Mouse (Mus musculus): ENCODE data around the gene Tomm70a. TPM values are rescaled to one million over a fixed set of nuclear protein-coding genes. Genes with fewer than 3 reads are reported as not detected.
A peak's percentile ranks its signal among the peaks of the same experiment; 100 is the strongest.

Tomm70a gene
- polyA plus RNA-seq, 1 experiment from 2014 or later = 52.6 TPM

- no peaks in the 10 kb centered on the region for H3K27me3 ChIP-seq (replicated peaks; ENCODE audit: control insufficient read depth, insufficient read depth, low read length)
- ATAC-seq (ENCODE audit: low read depth) = no peak
- H3K4me2 ChIP-seq (ENCODE audit: low read depth, low read length) = no peak overlapping the region
- H3K9ac ChIP-seq (ENCODE audit: low read depth, low read length) = no peak overlapping the region
- H3K4me3 ChIP-seq (ENCODE audit: low read depth, low read length) = no peak overlapping the region
- H3K9me3 ChIP-seq (ENCODE audit: control insufficient read depth, low read length) = no peaks in the 10 kb centered on the region
- DNase-seq (ENCODE audit: low spot score) = no peak
- 0 out of 2 replicates have a peak, but pooled peaks cover 3% of the 10 kb centered on the region for H3K4me1 ChIP-seq (ENCODE audit: control insufficient read depth, insufficient read depth, low read length)
- peaks cover 45% of the 10 kb centered on the region for H3K36me3 ChIP-seq (ENCODE audit: control insufficient read depth, insufficient read depth, low read length)
- no peak overlapping the region for H3K27ac ChIP-seq (replicated peaks; ENCODE audit: low read depth, low read length)
- 86% methylated on average over 5 of the region's 5 CpGs for WGBS
Observed at GRCm38 (mm10) chr16:57162841-57163240, 41.3 kb downstream of the Tomm70a start.

GRCm38 (mm10) chr16:57163694-57164093 lies 42.2 kb downstream of the Tomm70a start:
- H3K9ac ChIP-seq (ENCODE audit: low read depth, low read length) = no peak overlapping the region
- DNase-seq (ENCODE audit: low spot score) (no peak), ATAC-seq (ENCODE audit: low read depth) (no peak)
- H3K27me3 ChIP-seq (replicated peaks; ENCODE audit: control insufficient read depth, insufficient read depth, low read length) = no peaks in the 10 kb centered on the region
- H3K9me3 ChIP-seq (ENCODE audit: control insufficient read depth, low read length) = no peaks in the 10 kb centered on the region
- H3K36me3 ChIP-seq (ENCODE audit: control insufficient read depth, insufficient read depth, low read length) = peaks cover 37% of the 10 kb centered on the region
- no peak overlapping the region for H3K4me3 ChIP-seq (ENCODE audit: low read depth, low read length)
- WGBS = 81% methylated on average over 1 of the region's 1 CpGs
- H3K4me2 ChIP-seq (ENCODE audit: low read depth, low read length) = no peak overlapping the region
- no peak overlapping the region for H3K27ac ChIP-seq (replicated peaks; ENCODE audit: low read depth, low read length)
- H3K4me1 ChIP-seq (ENCODE audit: control insufficient read depth, insufficient read depth, low read length) = 0 out of 2 replicates have a peak, but pooled peaks cover 3% of the 10 kb centered on the region

- WGBS = 98% methylated on average over 5 of the region's 5 CpGs
- H3K27me3 ChIP-seq (replicated peaks; ENCODE audit: control insufficient read depth, insufficient read depth, low read length) = no peaks in the 10 kb centered on the region
- H3K9ac ChIP-seq (ENCODE audit: low read depth, low read length) = no peak overlapping the region
- DNase-seq (ENCODE audit: low spot score) (no peak), ATAC-seq (ENCODE audit: low read depth) (no peak)
- H3K9me3 ChIP-seq (ENCODE audit: control insufficient read depth, low read length) = no peaks in the 10 kb centered on the region
- H3K4me2 ChIP-seq (ENCODE audit: low read depth, low read length) = no peak overlapping the region
- H3K36me3 ChIP-seq (ENCODE audit: control insufficient read depth, insufficient read depth, low read length) = peaks cover 43% of the 10 kb centered on the region
- no peak overlapping the region for H3K27ac ChIP-seq (replicated peaks; ENCODE audit: low read depth, low read length)
- H3K4me3 ChIP-seq (ENCODE audit: low read depth, low read length) = no peak overlapping the region
- H3K4me1 ChIP-seq (ENCODE audit: control insufficient read depth, insufficient read depth, low read length) = 0 out of 2 replicates have a peak, but pooled peaks cover 3% of the 10 kb centered on the region
Observed at GRCm38 (mm10) chr16:57165157-57165556, 43.7 kb downstream of the Tomm70a start.

GRCm38 (mm10) chr16:57166086-57166485 lies 44.6 kb downstream of the Tomm70a start:
- peak overlapping the region; percentile 88 for H3K4me3 ChIP-seq (ENCODE audit: low read depth, low read length)
- 80% methylated on average over 6 of the region's 6 CpGs for WGBS
- no peaks in the 10 kb centered on the region for H3K27me3 ChIP-seq (replicated peaks; ENCODE audit: control insufficient read depth, insufficient read depth, low read length)
- no peaks in the 10 kb centered on the region for H3K9me3 ChIP-seq (ENCODE audit: control insufficient read depth, low read length)
- peaks cover 46% of the 10 kb centered on the region for H3K36me3 ChIP-seq (ENCODE audit: control insufficient read depth, insufficient read depth, low read length)
- peak overlapping the region; percentile 72 for H3K4me2 ChIP-seq (ENCODE audit: low read depth, low read length)
- H3K9ac ChIP-seq (ENCODE audit: low read depth, low read length) = peak overlapping the region; percentile 93
- ATAC-seq (ENCODE audit: low read depth) (no peak), DNase-seq (ENCODE audit: low spot score) (no peak)
- H3K27ac ChIP-seq (replicated peaks; ENCODE audit: low read depth, low read length) = no peak overlapping the region
- H3K4me1 ChIP-seq (ENCODE audit: control insufficient read depth, insufficient read depth, low read length) = 0 out of 2 replicates have a peak, but pooled peaks cover 3% of the 10 kb centered on the region

- Histone ChIP-seq H3K4me3 (ENCODE audit: low read depth, low read length) (peak within 1 kb of the TSS; percentile 88), H3K27me3 (replicated peaks; ENCODE audit: control insufficient read depth, insufficient read depth, low read length) (no peaks in the 10 kb centered on the region), H3K36me3 (ENCODE audit: control insufficient read depth, insufficient read depth, low read length) (peaks cover 45% of the 10 kb centered on the region), H3K9me3 (ENCODE audit: control insufficient read depth, low read length) (no peaks in the 10 kb centered on the region), H3K9ac (ENCODE audit: low read depth, low read length) (peak within 1 kb of the TSS; percentile 93), H3K4me1 (ENCODE audit: control insufficient read depth, insufficient read depth, low read length) (0 out of 2 replicates have a peak, but pooled peaks cover 3% of the 10 kb centered on the region), H3K4me2 (ENCODE audit: low read depth, low read length) (peak within 1 kb of the TSS; percentile 72), H3K27ac (replicated peaks; ENCODE audit: low read depth, low read length) (peak within 1 kb of the TSS; percentile 87)
- DNase-seq (ENCODE audit: low spot score) (peak; percentile 94), ATAC-seq (ENCODE audit: low read depth) (peak; percentile 97)
- WGBS = under 1% methylated on average over 41 of the region's 58 CpGs
Observed at GRCm38 (mm10) chr16:57166611-57167513, 45.4 kb downstream of the Tomm70a start, which contains the start of gene Nit2. Gene Nit2, minus strand, starts transcription at chr16:57167341.

- Histone ChIP-seq H3K4me3 (ENCODE audit: low read depth, low read length) (peak overlapping the region; percentile 88), H3K9me3 (ENCODE audit: control insufficient read depth, low read length) (no peaks in the 10 kb centered on the region), H3K27me3 (replicated peaks; ENCODE audit: control insufficient read depth, insufficient read depth, low read length) (no peaks in the 10 kb centered on the region), H3K4me1 (ENCODE audit: control insufficient read depth, insufficient read depth, low read length) (0 out of 2 replicates have a peak, but pooled peaks cover 3% of the 10 kb centered on the region), H3K27ac (replicated peaks; ENCODE audit: low read depth, low read length) (peak overlapping the region; percentile 87; the same call in 1 of the 2 replicates), H3K9ac (ENCODE audit: low read depth, low read length) (peak overlapping the region; percentile 93), H3K4me2 (ENCODE audit: low read depth, low read length) (peak overlapping the region; percentile 72), H3K36me3 (ENCODE audit: control insufficient read depth, insufficient read depth, low read length) (peaks cover 48% of the 10 kb centered on the region)
- no peak; the same call in 1 of the 2 replicates for ATAC-seq (ENCODE audit: low read depth)
- 28% methylated on average over 5 of the region's 5 CpGs for WGBS
- DNase-seq (ENCODE audit: low spot score) = no peak
Observed at GRCm38 (mm10) chr16:57167514-57167912, 46.0 kb downstream of the Tomm70a start.

- Histone ChIP-seq H3K4me1 (ENCODE audit: control insufficient read depth, insufficient read depth, low read length) (0 out of 2 replicates have a peak, but pooled peaks cover 3% of the 10 kb centered on the region), H3K27me3 (replicated peaks; ENCODE audit: control insufficient read depth, insufficient read depth, low read length) (no peaks in the 10 kb centered on the region), H3K9me3 (ENCODE audit: control insufficient read depth, low read length) (no peaks in the 10 kb centered on the region), H3K27ac (replicated peaks; ENCODE audit: low read depth, low read length) (peak overlapping the region; percentile 87; the same call in 1 of the 2 replicates), H3K4me3 (ENCODE audit: low read depth, low read length) (no peak overlapping the region), H3K36me3 (ENCODE audit: control insufficient read depth, insufficient read depth, low read length) (peaks cover 47% of the 10 kb centered on the region), H3K4me2 (ENCODE audit: low read depth, low read length) (no peak overlapping the region), H3K9ac (ENCODE audit: low read depth, low read length) (no peak overlapping the region)
- 69% methylated on average over 4 of the region's 4 CpGs for WGBS
- ATAC-seq (ENCODE audit: low read depth) (no peak), DNase-seq (ENCODE audit: low spot score) (no peak)
Observed at GRCm38 (mm10) chr16:57168236-57168635, 46.7 kb downstream of the Tomm70a start.

- Histone ChIP-seq H3K4me2 (ENCODE audit: low read depth, low read length) (no peak overlapping the region), H3K27ac (replicated peaks; ENCODE audit: low read depth, low read length) (no peak overlapping the region), H3K4me1 (ENCODE audit: control insufficient read depth, insufficient read depth, low read length) (0 out of 2 replicates have a peak, but pooled peaks cover 3% of the 10 kb centered on the region), H3K36me3 (ENCODE audit: control insufficient read depth, insufficient read depth, low read length) (peaks cover 40% of the 10 kb centered on the region), H3K9me3 (ENCODE audit: control insufficient read depth, low read length) (no peaks in the 10 kb centered on the region), H3K9ac (ENCODE audit: low read depth, low read length) (no peak overlapping the region), H3K27me3 (replicated peaks; ENCODE audit: control insufficient read depth, insufficient read depth, low read length) (no peaks in the 10 kb centered on the region), H3K4me3 (ENCODE audit: low read depth, low read length) (no peak overlapping the region)
- ATAC-seq (ENCODE audit: low read depth) (no peak), DNase-seq (ENCODE audit: low spot score) (no peak)
- 89% methylated on average over 8 of the region's 8 CpGs for WGBS
Observed at GRCm38 (mm10) chr16:57171161-57171560, 49.7 kb downstream of the Tomm70a start.
